Mouse (Mus musculus): ENCODE results near the gene Prr5l.

Gene Prr5l

DNA sequence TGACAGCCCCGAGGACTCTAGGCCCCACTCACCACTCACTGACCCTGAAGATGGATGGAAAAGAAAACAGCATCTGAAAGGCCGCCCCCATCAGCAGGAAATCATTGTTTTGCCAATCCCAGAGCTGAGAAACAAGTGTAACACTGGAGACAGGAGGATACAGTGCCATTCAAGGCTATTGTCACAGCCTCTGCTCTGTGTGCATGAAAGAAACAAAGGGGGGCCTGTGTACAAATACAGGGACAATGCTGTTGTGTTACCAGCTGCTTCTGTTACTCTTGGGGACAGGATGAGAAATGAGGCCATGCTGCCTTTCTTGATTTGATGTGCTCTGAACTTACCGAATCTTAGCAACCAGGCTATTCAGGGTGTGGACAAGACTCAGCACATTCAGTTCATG is at the start of gene Prr5l:
Gene Prr5l (minus strand): TSS at position 30 of the 400 bp plus-strand sequence.
- no peak for DNase-seq (ENCODE audit: low read depth, low spot score)

DNA sequence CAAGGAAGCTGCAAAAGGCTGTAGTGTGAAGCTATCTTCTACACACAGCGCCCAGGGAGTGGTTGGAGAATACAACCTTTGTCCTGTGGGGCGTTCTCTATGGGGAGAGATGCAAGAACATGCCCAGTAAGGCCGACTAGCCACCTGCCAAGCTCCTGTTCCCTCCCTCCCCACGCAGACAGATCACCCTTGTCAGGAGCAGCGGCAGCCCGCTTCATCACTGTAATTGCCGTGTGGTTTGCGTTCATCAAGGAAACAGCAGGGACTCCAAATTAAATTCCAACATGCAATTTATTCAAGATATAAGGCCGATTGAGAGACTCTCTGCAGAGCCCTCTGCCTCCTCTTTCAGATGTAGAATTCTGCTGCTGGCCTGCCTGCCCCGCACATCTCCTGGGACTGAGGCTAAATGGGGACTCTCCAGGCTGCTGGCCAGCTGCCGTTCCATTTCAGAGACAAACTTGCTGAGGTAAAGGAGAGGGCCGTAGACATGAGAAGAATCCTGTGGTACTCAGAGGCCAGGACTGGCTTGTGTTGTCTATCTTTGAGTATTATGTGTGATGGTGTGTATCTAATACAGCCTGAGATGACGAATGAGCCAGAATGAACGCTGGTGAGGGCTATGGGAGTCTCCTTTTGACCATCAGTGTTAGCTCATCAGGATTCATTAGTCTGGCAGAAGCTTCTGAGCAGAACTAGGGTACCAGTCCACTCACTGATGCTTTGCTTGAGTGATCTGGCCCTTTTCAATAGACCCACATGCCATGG is 49.5 kb upstream of the Prr5l start:
- no peak for DNase-seq (ENCODE audit: low read depth, low spot score)

DNA sequence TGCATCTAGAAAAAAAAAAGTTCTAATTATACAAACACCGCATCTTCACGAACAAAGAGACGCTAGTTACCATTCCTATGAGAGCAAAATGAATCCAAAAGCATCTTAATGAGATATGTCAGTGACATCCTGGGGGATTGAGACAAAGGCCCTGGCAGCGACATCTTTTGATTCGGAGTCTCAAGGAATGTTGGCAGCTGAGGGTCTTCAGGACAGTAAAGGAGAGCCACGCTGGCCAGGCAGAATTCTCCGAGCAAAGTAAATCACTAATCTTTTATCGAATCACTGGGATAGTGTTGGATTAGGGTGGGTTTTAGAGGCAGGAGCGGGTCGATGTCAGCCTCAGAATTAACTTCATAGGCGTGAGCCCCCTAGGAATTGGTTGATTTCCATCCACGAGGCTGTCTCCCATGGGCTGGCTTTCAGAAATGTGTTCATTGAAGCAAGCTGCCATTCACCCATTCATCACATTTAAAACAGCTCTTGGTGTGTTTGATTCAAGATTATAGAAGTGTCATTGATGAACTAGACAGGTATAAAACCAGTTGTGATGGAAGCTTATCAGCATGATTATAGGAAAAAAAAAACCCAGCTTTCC is 42.9 kb upstream of the Prr5l start:
- no peak for DNase-seq (ENCODE audit: low read depth, low spot score)

DNA sequence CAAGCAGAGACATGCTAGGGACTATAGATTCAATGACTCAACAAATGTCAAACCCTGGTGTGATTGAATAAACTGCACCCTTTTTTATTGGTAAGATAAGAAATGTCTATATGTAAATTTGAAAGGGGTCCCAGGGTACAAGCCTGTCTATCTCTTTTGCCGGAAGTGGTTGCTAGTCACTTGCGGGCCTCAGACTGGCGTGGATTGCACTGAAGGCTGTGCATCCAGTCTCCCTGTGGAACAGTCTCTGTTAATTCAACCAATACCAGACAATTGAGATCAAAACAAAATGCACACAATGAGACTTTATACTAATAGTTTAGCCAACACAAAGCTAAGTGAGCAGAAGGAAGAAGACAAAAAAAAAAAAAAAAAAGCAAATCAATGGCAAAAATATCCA is 42.4 kb upstream of the Prr5l start:
- DNase-seq (ENCODE audit: low read depth, low spot score) = no peak

DNA sequence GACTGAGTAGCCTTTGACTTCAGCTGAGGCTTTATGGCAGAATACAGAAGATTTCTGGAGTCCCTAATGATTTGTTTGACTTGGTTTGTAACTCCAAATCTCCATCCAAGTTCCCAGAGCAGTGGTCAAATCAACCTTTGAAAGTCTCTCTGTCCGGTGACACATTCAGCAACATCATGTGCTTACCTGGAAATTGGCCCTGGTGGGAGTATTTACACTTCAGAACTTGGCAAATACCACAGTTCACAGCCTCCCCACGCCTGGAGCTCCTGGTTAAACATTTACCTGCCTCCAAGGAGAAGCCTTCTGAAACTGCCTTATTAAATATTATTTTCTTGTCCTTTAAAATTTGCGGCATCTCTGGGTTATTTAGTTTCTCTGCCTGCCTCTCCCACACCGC is 40.4 kb upstream of the Prr5l start:
- no peak for DNase-seq (ENCODE audit: low read depth, low spot score)

DNA sequence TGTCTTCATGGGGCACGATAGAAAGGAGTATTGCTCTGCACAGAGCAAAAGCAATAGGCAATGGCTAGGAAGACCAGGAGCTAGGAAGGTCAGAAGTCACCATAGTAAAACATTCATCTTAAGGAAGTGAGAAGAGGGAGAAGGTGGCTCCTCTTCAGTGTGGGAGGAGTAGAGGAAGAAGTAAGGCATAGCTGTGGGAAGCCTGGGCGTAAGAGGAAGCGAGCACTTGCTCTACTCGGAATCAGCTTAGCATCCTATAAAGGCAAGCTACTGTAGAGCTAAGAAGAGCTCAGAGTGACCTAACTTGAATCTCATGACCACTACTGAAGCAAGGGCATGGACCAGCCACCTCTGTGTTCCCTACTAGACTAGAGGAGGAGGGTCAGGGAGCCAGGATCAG is 39.5 kb upstream of the Prr5l start:
- no peak for DNase-seq (ENCODE audit: low read depth, low spot score)

DNA sequence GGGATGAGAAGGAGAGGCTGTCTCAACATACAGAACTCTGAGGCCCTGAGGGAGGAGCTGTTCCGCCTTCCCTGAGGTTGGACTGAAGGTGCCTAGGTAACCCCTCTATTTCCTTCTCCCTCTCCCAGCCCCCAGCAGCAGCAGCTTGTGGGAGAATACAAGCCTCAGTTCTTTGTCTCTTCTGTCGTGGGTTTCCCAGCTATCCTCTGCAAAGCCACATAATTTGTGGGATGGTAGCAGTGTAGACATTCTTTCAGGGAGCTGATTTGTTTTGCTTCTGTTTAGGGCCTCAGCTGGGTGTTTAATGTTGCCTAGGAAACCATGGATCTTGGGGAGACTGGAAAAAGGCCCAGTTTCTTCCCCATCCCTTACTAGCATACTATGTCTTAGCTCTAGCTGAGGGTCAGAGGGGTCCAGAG is 37.3 kb upstream of the Prr5l start:
- DNase-seq (ENCODE audit: low read depth, low spot score) = no peak

DNA sequence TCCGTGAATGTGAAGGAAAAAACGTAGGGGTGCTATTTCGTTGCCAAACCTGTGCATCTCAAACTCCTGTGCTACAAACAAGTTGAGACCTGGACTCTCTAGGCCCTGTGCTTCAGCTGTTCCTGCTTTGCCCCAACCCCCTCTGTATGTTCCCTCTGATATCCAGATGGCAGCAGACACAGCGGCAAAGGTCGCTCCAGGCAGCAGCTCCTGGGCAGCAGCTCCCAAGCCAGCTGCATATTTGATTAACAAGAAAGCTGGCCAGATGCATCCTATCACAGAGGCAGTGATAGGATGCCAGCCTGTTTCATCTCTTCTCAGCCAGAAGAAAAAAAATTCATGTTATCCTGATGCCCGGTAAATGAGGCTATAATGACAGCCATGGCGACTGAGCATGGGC is 35.7 kb upstream of the Prr5l start:
- DNase-seq (ENCODE audit: low read depth, low spot score) = no peak

DNA sequence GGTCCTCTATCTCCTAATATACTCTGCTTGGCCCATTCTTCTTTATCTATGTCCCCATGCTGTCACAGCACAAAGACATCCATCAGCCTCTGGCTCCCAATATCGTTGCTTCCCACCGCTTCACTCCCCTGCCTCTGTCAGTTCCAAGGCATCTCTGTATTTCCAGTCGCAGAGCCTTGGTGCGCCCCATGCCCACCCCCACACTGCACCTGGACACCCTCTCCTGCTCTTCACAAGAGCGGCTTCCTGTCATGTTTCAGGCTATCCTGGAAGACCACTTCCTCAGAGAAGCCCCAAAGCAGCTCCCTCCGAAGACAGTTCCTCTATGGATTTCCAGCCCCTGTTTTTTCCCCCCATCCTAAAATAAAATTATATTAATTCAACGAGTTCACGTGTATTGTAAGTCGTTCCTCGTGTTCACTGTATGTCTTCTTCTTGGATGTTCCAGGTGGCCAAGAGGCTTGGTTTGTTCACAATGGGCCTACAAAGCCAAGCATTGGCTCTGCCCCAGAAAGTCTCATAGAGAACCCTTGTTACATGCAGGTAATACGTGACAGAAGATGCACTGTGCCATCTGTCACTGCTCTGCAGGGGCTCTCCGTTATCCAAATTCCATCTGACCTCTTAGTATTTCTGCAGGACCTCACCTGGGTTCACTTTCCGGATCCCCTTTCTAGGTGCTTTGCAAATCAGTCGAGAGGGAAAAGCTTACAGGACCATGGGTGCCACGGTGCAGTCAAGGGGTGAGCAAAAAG is 26.7 kb upstream of the Prr5l start:
- no peak for DNase-seq (ENCODE audit: low read depth, low spot score)

DNA sequence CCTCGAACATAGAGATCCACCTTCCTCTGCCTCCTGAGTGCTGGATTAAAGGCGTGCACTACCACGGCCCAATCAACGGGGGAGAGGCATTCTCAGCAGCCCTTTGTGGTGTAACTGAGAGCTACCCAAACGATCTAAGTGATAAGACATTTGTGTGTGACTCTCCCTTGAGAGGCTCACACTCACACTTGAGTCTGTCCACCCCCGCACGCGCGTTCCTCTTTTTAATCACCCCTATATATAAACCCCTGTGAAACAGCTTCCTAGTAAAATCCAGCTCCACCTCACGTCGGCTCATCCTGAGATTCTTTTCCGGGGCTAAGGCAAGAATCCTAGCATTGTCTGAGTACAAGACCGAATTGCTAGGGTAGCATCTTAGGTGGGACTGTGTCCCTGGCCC is 25.9 kb upstream of the Prr5l start:
- DNase-seq (ENCODE audit: low read depth, low spot score) = no peak

DNA sequence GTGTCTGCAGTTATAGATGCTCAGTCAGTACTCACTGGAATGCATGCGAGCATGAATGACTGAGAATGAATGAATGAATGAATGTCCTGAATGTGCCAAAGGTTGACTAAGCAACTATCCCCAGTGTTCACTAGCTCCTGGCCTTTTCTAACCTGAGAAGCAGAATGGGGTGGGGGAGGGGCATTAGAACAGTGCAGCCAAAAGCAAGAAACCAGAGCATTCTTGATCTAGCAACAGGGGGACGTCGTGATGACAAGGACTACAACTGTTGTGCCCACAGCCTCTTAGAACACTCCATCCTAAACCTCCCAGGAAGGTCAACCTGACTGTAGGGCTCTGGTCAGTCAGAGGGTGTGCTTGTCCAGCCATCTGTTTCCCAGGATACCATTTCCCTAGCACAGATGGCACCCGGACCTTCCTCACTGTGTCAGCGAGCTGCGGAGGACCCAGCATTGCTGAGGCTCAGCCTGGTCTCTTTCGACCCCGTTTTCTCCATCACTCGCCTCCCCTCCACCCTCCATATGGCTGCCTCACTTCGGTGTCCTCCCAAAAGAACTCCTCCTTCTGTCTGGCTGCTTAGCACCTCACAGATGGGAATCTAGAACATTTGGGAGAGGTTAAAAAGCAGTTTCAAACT is 24.7 kb upstream of the Prr5l start:
- DNase-seq (ENCODE audit: low read depth, low spot score) = no peak

DNA sequence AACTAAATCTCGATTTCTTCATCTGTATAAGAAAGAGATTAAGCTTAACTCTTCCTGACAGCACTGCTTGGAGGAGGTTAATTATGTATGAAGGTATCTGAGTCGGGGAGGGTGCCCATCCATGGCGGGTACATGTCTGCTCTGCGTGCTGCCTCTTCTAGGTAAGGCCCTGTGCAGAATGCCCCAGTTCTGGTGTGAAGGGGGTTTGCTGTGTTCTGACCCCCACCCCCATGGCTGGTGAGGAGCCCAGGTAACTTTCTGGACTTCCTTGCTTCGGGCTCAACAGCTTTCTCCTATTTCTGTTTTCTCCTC is 23.5 kb upstream of the Prr5l start:
- DNase-seq (ENCODE audit: low read depth, low spot score) = no peak

DNA sequence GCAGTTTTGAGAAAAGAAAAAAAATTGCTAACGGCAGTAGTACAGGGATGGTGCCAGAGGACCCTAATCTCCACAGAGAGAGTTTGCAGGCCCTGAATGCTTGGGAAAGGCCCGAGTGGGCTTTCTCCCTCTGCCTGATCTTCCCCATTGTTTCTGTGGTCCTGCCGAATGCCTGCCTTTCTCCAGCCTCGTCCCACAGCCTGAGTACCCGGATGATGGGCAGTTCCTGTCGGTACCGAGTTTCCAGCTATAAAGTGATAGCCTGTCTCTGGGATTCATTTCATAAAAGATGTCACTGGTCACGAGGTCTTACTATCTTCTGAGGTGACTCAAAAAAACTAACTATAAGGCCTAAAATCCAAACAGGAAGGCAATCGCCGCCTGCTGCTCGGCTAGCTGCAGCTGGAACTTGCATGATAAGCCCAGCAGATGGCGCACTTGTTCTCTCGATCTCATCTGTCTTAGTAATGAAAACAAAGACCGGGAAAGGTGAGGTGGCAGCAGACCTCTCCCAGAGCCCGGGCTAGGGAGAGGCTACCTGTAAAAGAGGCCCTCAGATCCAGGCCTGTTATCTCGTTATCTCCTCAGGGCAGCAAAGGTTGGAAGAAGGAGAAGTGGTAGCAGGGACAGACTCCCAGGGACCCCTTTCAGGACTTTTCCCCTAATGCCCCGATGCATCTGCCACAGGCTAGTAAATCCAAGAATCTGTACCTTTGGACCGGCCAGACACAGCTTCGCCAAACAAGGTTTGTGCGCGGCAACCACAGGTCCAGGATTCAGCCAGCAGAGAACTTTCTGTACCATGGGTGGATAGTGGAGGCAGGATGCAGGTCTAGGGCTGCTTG is 22.9 kb upstream of the Prr5l start:
- DNase-seq (ENCODE audit: low read depth, low spot score) = peak; percentile 92

DNA sequence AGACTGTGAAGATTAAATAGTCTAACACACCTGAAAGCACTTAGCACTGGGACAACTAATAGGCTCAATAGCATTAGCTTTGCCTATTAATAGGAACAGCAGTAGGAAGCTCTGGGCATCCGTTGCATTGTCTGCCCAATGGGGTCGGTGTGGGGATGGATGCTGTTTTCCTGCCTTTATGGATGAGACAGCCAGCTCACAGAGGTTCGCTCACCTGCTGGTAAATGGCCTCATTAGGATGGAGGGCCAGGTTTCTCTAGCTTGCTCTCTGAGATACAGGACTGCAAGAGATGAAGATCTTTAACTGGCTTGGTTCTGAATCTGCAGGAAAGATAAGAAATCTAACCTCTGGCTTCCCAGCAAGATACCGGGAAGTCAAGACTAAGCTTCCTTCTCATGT is 19.4 kb upstream of the Prr5l start:
- DNase-seq (ENCODE audit: low read depth, low spot score) = no peak

DNA sequence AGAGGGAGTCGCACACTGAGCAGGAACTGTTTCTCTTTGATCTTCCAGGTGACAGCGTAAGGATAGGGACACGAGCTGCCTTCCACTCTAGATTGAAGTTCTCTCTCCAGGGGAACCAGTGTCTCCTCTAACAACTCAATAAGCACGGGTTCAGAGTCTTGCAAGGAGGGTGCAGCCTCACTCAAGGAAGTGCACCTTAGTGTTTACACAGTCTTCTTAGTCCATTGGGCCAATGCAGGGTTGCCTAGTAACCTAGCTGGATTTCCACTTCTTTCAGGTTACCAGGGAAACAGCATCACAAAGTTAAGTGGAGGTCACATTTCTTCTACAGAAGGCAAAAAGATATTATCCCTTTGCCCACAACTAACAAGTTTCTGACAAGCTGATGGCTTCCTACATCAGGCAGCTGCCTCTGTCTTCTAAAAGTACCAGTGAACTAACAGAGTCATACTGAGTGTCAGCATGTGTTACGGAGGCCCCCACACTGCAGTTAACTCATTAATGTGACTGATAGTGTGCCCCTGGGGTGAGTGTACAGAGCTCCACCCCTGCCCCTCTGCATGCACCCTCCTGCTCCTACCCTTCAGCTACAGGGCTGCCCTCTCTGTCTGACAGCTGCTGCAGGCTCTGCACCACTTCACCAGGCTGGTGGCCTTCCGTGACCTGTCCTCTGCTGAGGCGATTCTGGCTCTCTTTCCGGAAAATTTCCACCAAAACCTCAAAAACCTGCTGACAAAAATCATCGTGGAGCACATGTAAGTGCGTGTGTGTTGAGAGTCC is 13.8 kb upstream of the Prr5l start:
- no peak for DNase-seq (ENCODE audit: low read depth, low spot score)

DNA sequence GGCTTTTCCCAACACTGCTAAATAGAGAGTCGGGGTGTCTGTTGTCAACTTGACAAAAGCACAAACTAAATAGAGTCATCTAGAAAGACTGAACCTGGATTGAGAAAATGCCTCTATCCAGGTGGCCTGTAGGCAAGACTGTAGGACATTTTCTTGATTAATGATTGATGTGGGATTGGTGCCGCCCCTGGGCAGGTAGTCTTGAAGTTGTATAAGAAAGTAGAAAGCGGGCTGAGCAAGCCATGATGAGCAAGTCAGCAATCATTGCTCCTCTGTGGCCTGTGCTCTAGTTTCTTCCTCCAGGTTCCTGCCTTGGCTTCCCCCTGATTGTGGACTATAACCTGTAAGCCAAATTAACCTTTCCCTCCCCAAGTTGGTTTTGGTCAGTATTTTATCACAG is 11.3 kb upstream of the Prr5l start:
- DNase-seq (ENCODE audit: low read depth, low spot score) = no peak

DNA sequence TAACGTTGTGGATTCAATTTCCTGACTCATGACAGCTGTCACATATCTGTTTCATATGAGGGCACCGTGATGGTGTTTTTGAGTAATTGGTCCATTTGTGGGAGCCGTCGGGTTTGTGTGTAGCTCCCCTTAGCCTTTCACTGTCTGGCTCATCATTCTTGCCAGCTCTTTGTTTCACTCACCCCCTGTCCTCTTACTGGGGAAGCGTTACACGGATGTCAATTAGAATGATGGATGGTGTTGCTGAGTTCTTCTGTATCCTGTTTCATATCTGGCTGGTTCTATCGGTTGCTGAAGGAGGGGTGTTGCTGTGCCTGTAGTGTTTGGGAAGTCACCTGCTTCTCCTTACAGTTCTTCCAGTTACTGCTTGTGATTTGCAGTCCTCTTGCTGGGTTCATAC is 8.3 kb upstream of the Prr5l start:
- DNase-seq (ENCODE audit: low read depth, low spot score) = no peak

DNA sequence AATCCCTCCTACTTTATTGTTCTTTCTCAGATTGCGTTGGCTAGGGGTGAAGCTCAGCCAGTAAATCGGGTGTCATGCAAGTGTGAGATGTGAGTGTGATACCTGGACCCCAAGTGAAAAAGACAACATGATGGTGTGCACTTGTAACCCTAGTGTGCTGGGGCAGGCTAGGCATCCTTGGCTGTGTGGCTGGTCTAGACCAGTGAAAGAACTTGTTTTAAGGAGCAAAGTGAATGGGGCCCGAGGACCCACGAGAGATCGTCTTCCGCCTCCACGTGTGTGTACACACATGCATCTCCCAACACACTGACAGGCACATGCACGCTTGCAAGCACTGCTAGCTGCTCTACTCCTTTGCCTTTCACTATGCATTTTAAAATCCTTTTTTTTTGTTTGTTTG is 6.1 kb upstream of the Prr5l start:
- DNase-seq (ENCODE audit: low read depth, low spot score) = no peak

DNA sequence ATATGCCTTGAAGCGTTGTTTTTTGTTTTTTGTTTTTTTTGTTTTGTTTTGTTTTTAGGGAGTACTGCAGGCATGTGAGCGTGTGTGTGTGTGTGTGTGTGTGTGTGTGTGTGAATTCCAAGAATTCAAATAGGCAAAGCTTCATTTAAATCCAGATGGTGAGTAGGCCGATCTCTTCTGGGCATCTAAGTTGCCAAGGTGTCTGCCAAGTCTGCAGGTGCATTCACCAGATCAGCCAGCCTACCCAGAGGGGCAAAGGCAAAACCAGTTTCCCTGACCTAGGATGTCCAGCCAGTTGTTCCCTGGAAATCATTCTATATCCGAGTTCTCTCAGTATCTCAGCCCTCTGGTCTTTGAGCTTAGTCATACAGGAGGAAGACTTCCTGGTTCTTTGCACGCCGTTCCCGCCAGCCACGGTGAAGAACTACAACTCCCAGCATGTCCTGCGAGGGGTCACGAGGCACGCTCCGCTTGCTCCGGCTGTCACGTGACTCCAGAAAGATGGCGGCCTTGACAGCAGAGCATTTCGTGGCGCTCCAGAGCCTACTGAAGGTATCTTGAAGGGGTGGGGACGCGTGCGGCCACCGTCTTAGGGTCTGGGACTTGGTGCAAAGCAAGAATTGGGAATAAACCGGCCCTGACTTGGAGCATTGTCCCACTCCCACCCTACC is 3.1 kb upstream of the Prr5l start, which contains the start of gene Commd9:
Gene Commd9 (plus strand): TSS at position 480 of the 671 bp plus-strand sequence.
- peak; percentile 97 for DNase-seq (ENCODE audit: low read depth, low spot score)

DNA sequence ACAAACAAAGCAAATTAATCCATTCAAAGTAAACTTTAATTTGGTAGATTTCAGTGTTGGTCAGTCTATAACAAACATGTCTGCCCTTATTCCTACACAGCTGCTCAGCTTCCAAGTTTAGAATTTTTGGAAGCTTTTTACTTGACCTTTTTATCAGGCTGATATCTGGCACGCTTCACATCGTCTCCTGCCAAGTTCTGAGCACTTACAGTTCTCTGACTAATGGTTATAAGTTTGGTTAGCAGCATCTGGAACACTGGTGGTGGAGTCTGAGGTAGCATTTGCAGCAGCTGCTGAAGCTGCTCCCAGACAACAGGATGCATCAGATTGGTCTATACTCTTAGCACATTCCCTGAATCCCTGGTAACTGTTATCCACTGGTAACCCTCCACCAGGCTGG is 1.5 kb upstream of the Prr5l start:
- peak; percentile 93 for DNase-seq (ENCODE audit: low read depth, low spot score)
